Mouse (Mus musculus) CH12.LX (cell line): ENCODE results near the gene Tcf7.

Experiments
- CHD2 ChIP-seq: IDR thresholded peaks from 2 replicates; pipeline ENCODE4 v1.6.1; 2011; ENCODE audit warnings: low read length, improper control_type of control experiment
- CTCF ChIP-seq, 2 experiments: IDR thresholded peaks in 1 of 2; conservative IDR thresholded peaks in 1 of 2; 2 replicates each; pipeline ENCODE4 v1.5.1; 2011 to 2012; ENCODE audit warnings: low read depth in 2 of 2, low read length in 2 of 2, improper control_type of control experiment in 1 of 2, inconsistent platforms in 1 of 2, mild to moderate bottlenecking in 1 of 2, moderate library complexity in 1 of 2
- EP300 ChIP-seq: IDR thresholded peaks from 2 replicates; pipeline ENCODE4 v1.6.1; 2011; ENCODE audit warnings: low read length, improper control_type of control experiment
- MAX ChIP-seq: IDR thresholded peaks from 2 replicates; pipeline ENCODE4 v1.6.1; 2011; ENCODE audit warnings: low read length, improper control_type of control experiment
- MAZ ChIP-seq: IDR thresholded peaks from 2 replicates; pipeline ENCODE4 v1.6.1; 2012; ENCODE audit warnings: low read depth, mild to moderate bottlenecking, inconsistent platforms, low read length, improper control_type of control experiment, moderate library complexity
- POLR2A ChIP-seq: IDR thresholded peaks from 2 replicates; pipeline ENCODE4 v1.6.1; 2011; ENCODE audit warnings: low read depth, mild to moderate bottlenecking, improper control_type of control experiment, low read length
- POLR2AphosphoS2 ChIP-seq: IDR thresholded peaks from 2 replicates; pipeline ENCODE4 v1.6.1; 2011; ENCODE audit warnings: low read depth, low read length, improper control_type of control experiment
- RAD21 ChIP-seq: IDR thresholded peaks from 2 replicates; pipeline ENCODE4 v1.6.1; 2011; ENCODE audit warnings: low read depth, mild to moderate bottlenecking, low read length, improper control_type of control experiment, moderate library complexity
- SMC3 ChIP-seq: IDR thresholded peaks from 2 replicates; pipeline ENCODE4 v1.6.1; 2011; ENCODE audit warnings: low read depth, low read length, improper control_type of control experiment
- ZC3H11A ChIP-seq: IDR thresholded peaks from 2 replicates; pipeline ENCODE4 v1.6.1; 2012; ENCODE audit warnings: low read depth, mild to moderate bottlenecking, inconsistent platforms, low read length, improper control_type of control experiment
- ZKSCAN1 ChIP-seq: IDR thresholded peaks from 2 replicates; pipeline ENCODE4 v1.6.1; 2012; ENCODE audit warnings: low read depth, inconsistent platforms, low read length, improper control_type of control experiment, borderline replicate concordance

- no peak for TF ChIP-seq MAX
- TF ChIP-seq RAD21, result peak; percentile 94
- peak; percentile 61 to 99; a peak in 3 of 4 replicates for TF ChIP-seq CTCF (conservative IDR thresholded peaks at IDR 0.05 in 1 of 2, IDR thresholded peaks at IDR 0.05 in 1 of 2; ENCODE audit: low read depth in 2 of 2, low read length in 2 of 2)
- no peak for TF ChIP-seq POLR2AphosphoS2
- peak; percentile 63; the same call in 1 of the 2 replicates for TF ChIP-seq EP300
- TF ChIP-seq MAZ, result no peak
- TF ChIP-seq CHD2, result no peak
- no peak for TF ChIP-seq POLR2A
- TF ChIP-seq SMC3, result peak; percentile 100
- TF ChIP-seq ZC3H11A, result peak; percentile 76
- TF ChIP-seq ZKSCAN1, result no peak
These were observed 20.9 kb downstream of the Tcf7 start for GRCm38 (mm10) chr11:52261937-52262336.
